Mouse (Mus musculus) myocyte (in vitro differentiated cells): Measurements from ENCODE around the gene Angptl4. TPM values are rescaled to one million over a fixed set of nuclear protein-coding genes. Genes with fewer than 3 reads are reported as not detected.

ENCODE experiments used
- H3K27me3 ChIP-seq: one replicate; pipeline ENCODE4 v1.6.1; 2011; ENCODE audit not compliant: control insufficient read depth, insufficient read depth, insufficient read length
- H3K36me3 ChIP-seq: one replicate; pipeline ENCODE4 v1.6.1; 2011; ENCODE audit not compliant: control insufficient read depth, insufficient read depth
- H3K4me2 ChIP-seq: one replicate; pipeline ENCODE4 v1.6.1; 2011; ENCODE audit warnings: low read depth, control low read depth
- H3K4me3 ChIP-seq: one replicate; pipeline ENCODE4 v1.5.1; 2011; ENCODE audit warnings: mild to moderate bottlenecking, control low read depth, moderate library complexity
- H3K79me2 ChIP-seq: one replicate; pipeline ENCODE4 v1.6.1; 2011; ENCODE audit not compliant: control insufficient read depth, insufficient read depth
- H3ac ChIP-seq: one replicate; pipeline ENCODE4 v1.6.1; 2011; ENCODE audit not compliant: control insufficient read depth, insufficient read length
- CEBPB ChIP-seq: IDR thresholded peaks from 2 replicates; pipeline ENCODE4 v1.6.1; 2011; ENCODE audit warnings: mild to moderate bottlenecking, moderate library complexity; ENCODE audit not compliant: poor library complexity, insufficient read depth, severe bottlenecking
- E2F4 ChIP-seq: IDR thresholded peaks from one replicate; pipeline ENCODE4 v1.6.1; 2011; ENCODE audit warnings: mild to moderate bottlenecking, control low read depth, moderate library complexity; ENCODE audit not compliant: insufficient read depth
- MAX ChIP-seq: IDR thresholded peaks from one replicate; pipeline ENCODE4 v1.6.1; 2011; ENCODE audit warnings: low read depth, mild to moderate bottlenecking, control low read depth
- MYOD1 ChIP-seq, 3 experiments: IDR thresholded peaks; one replicate each; pipeline ENCODE4 v1.6.1; 2011; ENCODE audit warnings: control low read depth in 2 of 3, low read depth in 2 of 3, mild to moderate bottlenecking in 2 of 3, moderate library complexity in 1 of 3; ENCODE audit not compliant: insufficient read length in 2 of 3, control insufficient read depth in 1 of 3
- MYOG ChIP-seq, 3 experiments: IDR thresholded peaks; one replicate each; pipeline ENCODE4 v1.6.1; 2011; ENCODE audit warnings: control low read depth in 2 of 3, low read depth in 2 of 3, mild to moderate bottlenecking in 2 of 3; ENCODE audit not compliant: insufficient read length in 2 of 3, control insufficient read depth in 1 of 3, insufficient read depth in 1 of 3
- POLR2A ChIP-seq: IDR thresholded peaks from one replicate; pipeline ENCODE4 v1.6.1; 2011; ENCODE audit warnings: low read depth, mild to moderate bottlenecking, control low read depth, moderate library complexity; ENCODE audit not compliant: insufficient read length
- POLR2AphosphoS2 ChIP-seq: IDR thresholded peaks from one replicate; pipeline ENCODE4 v1.6.1; 2011; ENCODE audit warnings: low read depth, control low read depth; ENCODE audit not compliant: insufficient read length
- REST ChIP-seq: IDR thresholded peaks from one replicate; pipeline ENCODE4 v1.6.1; 2011; ENCODE audit warnings: mild to moderate bottlenecking, control low read depth, moderate library complexity; ENCODE audit not compliant: insufficient read depth, insufficient read length
- SRF ChIP-seq: IDR thresholded peaks from one replicate; pipeline ENCODE4 v1.6.1; 2011; ENCODE audit warnings: low read depth; ENCODE audit not compliant: control insufficient read depth, insufficient read length
- TCF12 ChIP-seq: IDR thresholded peaks from one replicate; pipeline ENCODE4 v1.6.1; 2011; ENCODE audit warnings: mild to moderate bottlenecking, control low read depth; ENCODE audit not compliant: poor library complexity, insufficient read depth, severe bottlenecking
- TCF3 ChIP-seq: IDR thresholded peaks from one replicate; pipeline ENCODE4 v1.6.1; 2011; ENCODE audit warnings: low read depth, control low read depth; ENCODE audit not compliant: insufficient read length
- USF1 ChIP-seq: IDR thresholded peaks from one replicate; pipeline ENCODE4 v1.6.1; 2011; ENCODE audit warnings: low read depth, mild to moderate bottlenecking, control low read depth, moderate library complexity
- polyA plus RNA-seq: library from polyadenylated mRNA; unstranded; fragments of >200 nt; fragmentation: generic; extraction: Trizol; gene quantifications from one replicate; pipeline ENCODE4 v1.2.1, GENCODE M21; 2012; ENCODE audit warnings: missing spikeins

Gene Angptl4
- polyA plus RNA-seq, 1 experiment, result 42.8 TPM

GRCm38 (mm10) chr17:33811142-33811516, 29.5 kb upstream of the Angptl4 start:
- Histone ChIP-seq H3K4me3 (peak overlapping the region; percentile 33), H3K27me3 (no peaks in the 10 kb centered on the region), H3ac (no peak overlapping the region), H3K4me2 (peak overlapping the region; percentile 99), H3K36me3 (no peaks in the 10 kb centered on the region), H3K79me2 (no peaks in the 10 kb centered on the region)
- TF ChIP-seq REST (no peak), CEBPB (no peak), SRF (no peak), TCF3 (no peak), MAX (no peak), E2F4 (no peak), MYOG (IDR thresholded peaks at IDR 0.05; ENCODE audit: control insufficient read depth in 1 of 3, insufficient read depth in 1 of 3, insufficient read length in 2 of 3, low read depth in 2 of 3) (no peak), TCF12 (no peak), USF1 (no peak), POLR2A (no peak), MYOD1 (IDR thresholded peaks at IDR 0.05; ENCODE audit: control insufficient read depth in 1 of 3, insufficient read length in 2 of 3, low read depth in 2 of 3) (no peak), POLR2AphosphoS2 (no peak)

GRCm38 (mm10) chr17:33810334-33811141, 28.9 kb upstream of the Angptl4 start, which contains the start of gene Kank3:
Gene Kank3, plus strand, starts transcription at chr17:33810519.
- Histone ChIP-seq H3ac (no peak within 1 kb of the TSS), H3K27me3 (no peaks in the 10 kb centered on the region), H3K79me2 (no peaks in the 10 kb centered on the region), H3K4me3 (peak within 1 kb of the TSS; percentile 33), H3K36me3 (no peaks in the 10 kb centered on the region), H3K4me2 (peak within 1 kb of the TSS; percentile 99)
- TF ChIP-seq REST (no peak), TCF12 (no peak), POLR2A (no peak), MYOD1 (IDR thresholded peaks at IDR 0.05; ENCODE audit: control insufficient read depth in 1 of 3, insufficient read length in 2 of 3, low read depth in 2 of 3) (no peak), SRF (no peak), MAX (no peak), POLR2AphosphoS2 (no peak), MYOG (IDR thresholded peaks at IDR 0.05; ENCODE audit: control insufficient read depth in 1 of 3, insufficient read depth in 1 of 3, insufficient read length in 2 of 3, low read depth in 2 of 3) (no peak), TCF3 (no peak), E2F4 (no peak), CEBPB (no peak), USF1 (no peak)

GRCm38 (mm10) chr17:33808192-33808591, 26.6 kb upstream of the Angptl4 start:
- Histone ChIP-seq H3K4me2 (no peak overlapping the region), H3ac (no peak overlapping the region), H3K36me3 (no peaks in the 10 kb centered on the region), H3K79me2 (no peaks in the 10 kb centered on the region), H3K27me3 (no peaks in the 10 kb centered on the region), H3K4me3 (no peak overlapping the region)
- TF ChIP-seq TCF3, result no peak
- no peak for TF ChIP-seq MYOG (IDR thresholded peaks at IDR 0.05; ENCODE audit: control insufficient read depth in 1 of 3, insufficient read depth in 1 of 3, insufficient read length in 2 of 3, low read depth in 2 of 3)
- TF ChIP-seq TCF12, result no peak

- Histone ChIP-seq H3K4me3 (no peak overlapping the region), H3K4me2 (no peak overlapping the region), H3K27me3 (no peaks in the 10 kb centered on the region), H3K79me2 (no peaks in the 10 kb centered on the region), H3K36me3 (no peaks in the 10 kb centered on the region), H3ac (no peak overlapping the region)
- TF ChIP-seq E2F4, result no peak
Measured at GRCm38 (mm10) chr17:33807181-33807888, 25.7 kb upstream of the Angptl4 start.

GRCm38 (mm10) chr17:33804745-33805144, 23.1 kb upstream of the Angptl4 start:
- Histone ChIP-seq H3K79me2 (no peaks in the 10 kb centered on the region), H3K36me3 (no peaks in the 10 kb centered on the region), H3K27me3 (no peaks in the 10 kb centered on the region), H3ac (no peak overlapping the region), H3K4me2 (no peak overlapping the region), H3K4me3 (no peak overlapping the region)
- TF ChIP-seq CEBPB, result no peak
- no peak for TF ChIP-seq MYOG (IDR thresholded peaks at IDR 0.05; ENCODE audit: control insufficient read depth in 1 of 3, insufficient read depth in 1 of 3, insufficient read length in 2 of 3, low read depth in 2 of 3)
- no peak for TF ChIP-seq REST
- TF ChIP-seq MAX, result no peak
- TF ChIP-seq SRF, result no peak
- TF ChIP-seq TCF3, result no peak
- TF ChIP-seq POLR2AphosphoS2, result no peak
- no peak for TF ChIP-seq E2F4
- no peak for TF ChIP-seq POLR2A
- no peak for TF ChIP-seq MYOD1 (IDR thresholded peaks at IDR 0.05; ENCODE audit: control insufficient read depth in 1 of 3, insufficient read length in 2 of 3, low read depth in 2 of 3)
- TF ChIP-seq TCF12, result no peak
- TF ChIP-seq USF1, result no peak
